Mouse (Mus musculus) olfactory bulb, adult 2 months (tissue): ENCODE data around the gene Snd1.

Experiments used
- CTCF ChIP-seq: fragments of 200-500 bp; IDR thresholded peaks from 2 replicates; pipeline ENCODE4 v1.5.1; 2012; ENCODE audit warnings: low read depth, mild to moderate bottlenecking, low read length, moderate library complexity; ENCODE audit not compliant: insufficient read depth
- POLR2A ChIP-seq: fragments of 200-500 bp; IDR thresholded peaks from 2 replicates; pipeline ENCODE4 v1.6.1; 2012; ENCODE audit warnings: mild to moderate bottlenecking, low read depth, low read length, moderate library complexity; ENCODE audit not compliant: insufficient read depth

GRCm38 (mm10) chr6:28916630-28917029 lies 441.7 kb downstream of the Snd1 start:
- no peak for TF ChIP-seq CTCF
- no peak for TF ChIP-seq POLR2A
